Comparison of ENCODE assay signal across 16 mouse cellular contexts in genomic region chr4:59803358-59803757, GRCm38 (mm10). TPM values are rescaled to one million over a fixed set of nuclear protein-coding genes. Genes with fewer than 3 reads are reported as not detected.
DNase-seq lines count a peak whose midpoint lies in the region; ATAC-seq and TF ChIP-seq lines count a peak whose summit lies in the region.
"Had no signal": no experiment of that assay in that cellular context is flagged by ENCODE, and none has a peak within 500 bp of the region (broad histone marks: within the 10 kb centered on the region; RNA-seq: fewer than 3 reads in every experiment).

No protein-coding gene starts in this region.

- no peak overlapping the region for H3K27ac ChIP-seq in intestine, embryonic 15.5 days
- no peak overlapping the region for H3K27ac ChIP-seq in midbrain, embryonic 13.5 days
- H3K27ac ChIP-seq in forebrain, postnatal 0 days (ENCODE audit: low read depth, low read length) = no peak overlapping the region
- H3K27ac ChIP-seq: forebrain, embryonic 13.5 days; heart, embryonic 15.5 days; limb, embryonic 15.5 days; neural tube, embryonic 13.5 days had no signal

- H3K4me2 ChIP-seq in intestine, embryonic 15.5 days (replicated peaks) = no peak overlapping the region
- no peak overlapping the region for H3K4me2 ChIP-seq in midbrain, embryonic 13.5 days (replicated peaks)
- no peak overlapping the region for H3K4me2 ChIP-seq in forebrain, postnatal 0 days (ENCODE audit: low read depth)
- H3K4me2 ChIP-seq: forebrain, embryonic 13.5 days; heart, embryonic 15.5 days; limb, embryonic 15.5 days; neural tube, embryonic 13.5 days had no signal

- TF ChIP-seq CTCF in forebrain, postnatal 0 days (IDR thresholded peaks at IDR 0.05; ENCODE audit: low read depth) = no peak

- intact Hi-C loops in heart, postnatal 10 days (cut with DNase I) = no loop called here

- 79% methylated on average over 5 of the region's 5 CpGs for WGBS in intestine, embryonic 15.5 days
- 86% methylated on average over 5 of the region's 5 CpGs for WGBS in midbrain, embryonic 13.5 days
- WGBS in forebrain, postnatal 0 days = 88% methylated on average over 5 of the region's 5 CpGs

- peaks cover 4% of the 10 kb centered on the region for H3K4me1 ChIP-seq in intestine, embryonic 15.5 days (replicated peaks)
- H3K4me1 ChIP-seq in midbrain, embryonic 13.5 days (replicated peaks) = peaks cover 25% of the 10 kb centered on the region
- 0 out of 2 replicates have a peak, but pooled peaks cover 7% of the 10 kb centered on the region for H3K4me1 ChIP-seq in forebrain, postnatal 0 days (ENCODE audit: insufficient read depth)

- ATAC-seq in hematopoietic stem cell, adult 5-6 weeks (replicated peaks in 1 of 2; ENCODE audit: insufficient read depth in 1 of 2, low FRiP score in 2 of 2, low TSS enrichment in 1 of 2, low read depth in 1 of 2, poor library complexity in 2 of 2, severe bottlenecking in 2 of 2) = peak; percentile 59 to 66
- ATAC-seq in monocyte, adult 5-6 weeks (replicated peaks; ENCODE audit: insufficient number of reproducible peaks, low FRiP score, low TSS enrichment, poor library complexity, severe bottlenecking) = peak; percentile 67
- no peak for ATAC-seq in intestine, embryonic 15.5 days
- no peak for ATAC-seq in midbrain, embryonic 13.5 days
- no peak for ATAC-seq in forebrain, postnatal 0 days
- ATAC-seq: forebrain, embryonic 13.5 days had no signal

- no peaks in the 10 kb centered on the region for H3K27me3 ChIP-seq in intestine, embryonic 15.5 days (replicated peaks)
- H3K27me3 ChIP-seq in midbrain, embryonic 13.5 days = no peaks in the 10 kb centered on the region
- H3K27me3 ChIP-seq in forebrain, postnatal 0 days (ENCODE audit: insufficient read depth, low read length) = no peaks in the 10 kb centered on the region
- H3K27me3 ChIP-seq: heart, embryonic 15.5 days; limb, embryonic 15.5 days; neural tube, embryonic 13.5 days had no signal

- no peak overlapping the region for H3K9ac ChIP-seq in intestine, embryonic 15.5 days
- H3K9ac ChIP-seq in midbrain, embryonic 13.5 days (replicated peaks) = no peak overlapping the region
- no peak overlapping the region for H3K9ac ChIP-seq in forebrain, postnatal 0 days
- H3K9ac ChIP-seq: forebrain, embryonic 13.5 days; heart, embryonic 15.5 days; limb, embryonic 15.5 days; neural tube, embryonic 13.5 days had no signal

- H3K9me3 ChIP-seq in intestine, embryonic 15.5 days = no peaks in the 10 kb centered on the region
- no peaks in the 10 kb centered on the region for H3K9me3 ChIP-seq in midbrain, embryonic 13.5 days
- no peaks in the 10 kb centered on the region for H3K9me3 ChIP-seq in forebrain, postnatal 0 days (ENCODE audit: low read length)
- H3K9me3 ChIP-seq: forebrain, embryonic 13.5 days; heart, embryonic 15.5 days; limb, embryonic 15.5 days; neural tube, embryonic 13.5 days had no signal

- peak; percentile 95 for DNase-seq in heart, adult 11 months
- DNase-seq in heart, postnatal 10 days = no peak
- peak; percentile 43 for DNase-seq in CD4-positive, CD25-positive, alpha-beta regulatory T cell, adult 2 months (ENCODE audit: low read depth, low spot score)
- no peak for DNase-seq in forebrain, postnatal 0 days
- DNase-seq: cerebellum, adult 9-11 months; gastrocnemius, postnatal 10 days; kidney, postnatal 14 days; layer of hippocampus, postnatal 36 days had no signal

- no peaks in the 10 kb centered on the region for H3K36me3 ChIP-seq in intestine, embryonic 15.5 days
- no peaks in the 10 kb centered on the region for H3K36me3 ChIP-seq in midbrain, embryonic 13.5 days
- no peaks in the 10 kb centered on the region for H3K36me3 ChIP-seq in forebrain, postnatal 0 days (ENCODE audit: insufficient read depth)
- H3K36me3 ChIP-seq: heart, embryonic 15.5 days; limb, embryonic 15.5 days; neural tube, embryonic 13.5 days had no signal

- no peak overlapping the region for H3K4me3 ChIP-seq in intestine, embryonic 15.5 days (replicated peaks)
- H3K4me3 ChIP-seq in midbrain, embryonic 13.5 days (replicated peaks) = no peak overlapping the region
- no peak overlapping the region for H3K4me3 ChIP-seq in forebrain, postnatal 0 days (ENCODE audit: low read depth, low read length)
- H3K4me3 ChIP-seq: forebrain, embryonic 13.5 days; heart, embryonic 15.5 days; limb, embryonic 15.5 days; neural tube, embryonic 13.5 days had no signal

RNA-seq across cellular contexts. Expression of gene Inip, which starts 2.0 kb away (rescaled TPM):
- 10 to 100 TPM; 13.5 to 17.4 TPM for total RNA-seq in heart, postnatal 10 days (2021)
- 48.5 and 65.8 TPM in 2 replicates for total RNA-seq in hematopoietic stem cell, adult 5-6 weeks (2017)
- 35.3 to 39.1 TPM (median 36.2 TPM) in 3 replicates for total RNA-seq in monocyte, adult 5-6 weeks (2017)
- polyA plus RNA-seq in intestine, embryonic 15.5 days (2015; fragmentation: Nextera tagmentation; extraction: Ambion mirVana) = 40.4 and 40.5 TPM in 2 replicates
- polyA plus RNA-seq in midbrain, embryonic 13.5 days (2015; fragmentation: Nextera tagmentation; extraction: Ambion mirVana) = 80.1 and 82.0 TPM in 2 replicates
- total RNA-seq in forebrain, postnatal 0 days (2014; rRNA removed) = 31.3 and 34.1 TPM in 2 replicates
- polyA plus RNA-seq in forebrain, postnatal 0 days (2015; fragmentation: Nextera tagmentation; extraction: Ambion mirVana) = 39.2 and 43.2 TPM in 2 replicates

RNA-seq across cellular contexts. Expression of gene Snx30, which starts 2.3 kb away (rescaled TPM):
- total RNA-seq in heart, postnatal 10 days (2021) = 1 to 10 TPM; 8.1 to 8.9 TPM
- total RNA-seq in hematopoietic stem cell, adult 5-6 weeks (2017) = 42.3 and 45.7 TPM in 2 replicates
- 23.1 to 30.4 TPM (median 26.6 TPM) in 3 replicates for total RNA-seq in monocyte, adult 5-6 weeks (2017)
- polyA plus RNA-seq in intestine, embryonic 15.5 days (2015; fragmentation: Nextera tagmentation; extraction: Ambion mirVana) = 4.9 and 6.6 TPM in 2 replicates
- polyA plus RNA-seq in midbrain, embryonic 13.5 days (2015; fragmentation: Nextera tagmentation; extraction: Ambion mirVana) = 13.7 and 14.3 TPM in 2 replicates
- 22.7 and 31.4 TPM in 2 replicates for total RNA-seq in forebrain, postnatal 0 days (2014; rRNA removed)
- 9.8 and 16.9 TPM in 2 replicates for polyA plus RNA-seq in forebrain, postnatal 0 days (2015; fragmentation: Nextera tagmentation; extraction: Ambion mirVana)

Comparison
In these comparisons a context has a peak if more than half of its experiments do, and no peak if none do; other contexts are left out.
1. DNase-seq: peak in heart, adult 11 months (single experiment) and CD4-positive, CD25-positive, alpha-beta regulatory T cell, adult 2 months (single experiment); none in heart, postnatal 10 days (0 of 2) and forebrain, postnatal 0 days (single experiment).
2. ATAC-seq: peak in hematopoietic stem cell, adult 5-6 weeks (2 of 2) and monocyte, adult 5-6 weeks (single experiment); none in intestine, embryonic 15.5 days (single experiment), midbrain, embryonic 13.5 days (single experiment) and forebrain, postnatal 0 days (single experiment).